Mouse (Mus musculus) MEL (cell line): Measurements from ENCODE around the gene Dlk2. TPM values are rescaled to one million over a fixed set of nuclear protein-coding genes. Genes with fewer than 3 reads are reported as not detected.
A peak's percentile ranks its signal among the peaks of the same experiment; 100 is the strongest.

Experiments
- DNase-seq: peaks from one replicate; pipeline ENCODE4 v3.0.0; 2011; ENCODE audit warnings: low read depth, low spot score
- H3K27ac ChIP-seq: 2 replicates; pipeline ENCODE4 v1.5.1; 2012; ENCODE audit warnings: low read depth, mild to moderate bottlenecking, control low read depth, low read length, moderate library complexity; ENCODE audit not compliant: control insufficient read depth
- H3K27me3 ChIP-seq, 2 experiments: fragments of 150-350 bp in 1 of 2; sonication (generic) in 1 of 2; 2 replicates each; pipeline ENCODE4 v1.6.1; 2012; ENCODE audit warnings: low read length in 2 of 2, mild to moderate bottlenecking in 2 of 2, improper control_type of control experiment in 1 of 2, moderate library complexity in 1 of 2; ENCODE audit not compliant: insufficient read depth in 2 of 2, control insufficient read depth in 1 of 2
- H3K36me3 ChIP-seq, 2 experiments: 2 replicates each; pipeline ENCODE4 v1.6.1; 2012 to 2014; ENCODE audit warnings: low read length in 2 of 2, improper control_type of control experiment in 1 of 2, inconsistent platforms in 1 of 2, mild to moderate bottlenecking in 1 of 2; ENCODE audit not compliant: insufficient read depth in 2 of 2, control insufficient read depth in 1 of 2
- H3K4me1 ChIP-seq, 2 experiments: fragments of 150-350 bp in 1 of 2; sonication (generic) in 1 of 2; 2 replicates each; pipeline ENCODE4 v1.6.1; 2012; ENCODE audit warnings: low read length in 2 of 2, improper control_type of control experiment in 1 of 2, mild to moderate bottlenecking in 1 of 2; ENCODE audit not compliant: insufficient read depth in 2 of 2, control insufficient read depth in 1 of 2
- H3K4me3 ChIP-seq, 2 experiments: fragments of 150-350 bp in 1 of 2; sonication (generic) in 1 of 2; 2 replicates each; pipeline ENCODE4 v1.5.1; 2012; ENCODE audit warnings: low read depth in 2 of 2, low read length in 2 of 2, mild to moderate bottlenecking in 2 of 2, moderate library complexity in 2 of 2, control low read depth in 1 of 2, improper control_type of control experiment in 1 of 2; ENCODE audit not compliant: control insufficient read depth in 1 of 2, insufficient read depth in 1 of 2
- H3K79me2 ChIP-seq: 2 replicates; pipeline ENCODE4 v1.6.1; 2012; ENCODE audit warnings: mild to moderate bottlenecking, low read length, moderate library complexity; ENCODE audit not compliant: control insufficient read depth, poor library complexity, insufficient read depth
- H3K9ac ChIP-seq: 2 replicates; pipeline ENCODE4 v1.6.1; 2012; ENCODE audit warnings: low read depth, mild to moderate bottlenecking, control low read depth, low read length, moderate library complexity; ENCODE audit not compliant: control insufficient read depth, poor library complexity, severe bottlenecking
- H3K9me3 ChIP-seq: fragments of 150-350 bp; sonication (generic); replicated peaks from 2 replicates; pipeline ENCODE4 v1.6.1; 2012; ENCODE audit warnings: mild to moderate bottlenecking, low read length, improper control_type of control experiment, moderate library complexity; ENCODE audit not compliant: insufficient read depth
- CHD2 ChIP-seq: IDR thresholded peaks from 2 replicates; pipeline ENCODE4 v1.6.1; 2011; ENCODE audit warnings: low read length, improper control_type of control experiment
- CTCF ChIP-seq, 3 experiments: IDR thresholded peaks in 2 of 3; conservative IDR thresholded peaks in 1 of 3; 2 replicates each; pipeline ENCODE4 v1.5.1; 2011 to 2012; ENCODE audit warnings: low read length in 3 of 3, low read depth in 2 of 3, mild to moderate bottlenecking in 2 of 3, improper control_type of control experiment in 1 of 3, inconsistent platforms in 1 of 3, mixed read lengths in 1 of 3, moderate library complexity in 1 of 3; ENCODE audit not compliant: control insufficient read depth in 1 of 3, insufficient read depth in 1 of 3, poor library complexity in 1 of 3, severe bottlenecking in 1 of 3
- E2F4 ChIP-seq: IDR thresholded peaks from 2 replicates; pipeline ENCODE4 v1.6.1; 2011; ENCODE audit warnings: low read depth, low read length, improper control_type of control experiment, borderline replicate concordance
- ELF1 ChIP-seq: IDR thresholded peaks from 2 replicates; pipeline ENCODE4 v1.6.1; 2014; ENCODE audit warnings: low read depth, mild to moderate bottlenecking, inconsistent platforms, low read length, improper control_type of control experiment, moderate library complexity
- EP300 ChIP-seq, 2 experiments: IDR thresholded peaks; 2 replicates each; pipeline ENCODE4 v1.6.1; 2011; ENCODE audit warnings: improper control_type of control experiment in 2 of 2, low read length in 2 of 2, low read depth in 1 of 2, mild to moderate bottlenecking in 1 of 2
- ETS1 ChIP-seq: IDR thresholded peaks from 2 replicates; pipeline ENCODE4 v1.6.1; 2012; ENCODE audit warnings: low read depth, mild to moderate bottlenecking, inconsistent platforms, low read length, improper control_type of control experiment, moderate library complexity
- GABPA ChIP-seq: IDR thresholded peaks from 2 replicates; pipeline ENCODE4 v1.6.1; 2012; ENCODE audit warnings: low read depth, mild to moderate bottlenecking, inconsistent platforms, low read length, improper control_type of control experiment, moderate library complexity
- HCFC1 ChIP-seq: IDR thresholded peaks from 2 replicates; pipeline ENCODE4 v1.6.1; 2012; ENCODE audit warnings: low read depth, mild to moderate bottlenecking, inconsistent platforms, low read length, improper control_type of control experiment, moderate library complexity
- KAT2A ChIP-seq: conservative IDR thresholded peaks from 2 replicates; pipeline ENCODE4 v1.6.1; 2012; ENCODE audit warnings: low read depth, low read length, improper control_type of control experiment, inconsistent platforms
- MAFK ChIP-seq: IDR thresholded peaks from 2 replicates; pipeline ENCODE4 v1.6.1; 2011; ENCODE audit warnings: low read depth, mild to moderate bottlenecking, low read length, improper control_type of control experiment, borderline replicate concordance
- MAX ChIP-seq: IDR thresholded peaks from 2 replicates; pipeline ENCODE4 v1.6.1; 2011; ENCODE audit warnings: low read length, improper control_type of control experiment
- MEF2A ChIP-seq: IDR thresholded peaks from 2 replicates; pipeline ENCODE4 v1.6.1; 2014; ENCODE audit warnings: low read depth, mild to moderate bottlenecking, inconsistent platforms, low read length, improper control_type of control experiment; ENCODE audit not compliant: poor library complexity, insufficient replicate concordance, severe bottlenecking; ENCODE audit errors: extremely low read depth
- MXI1 ChIP-seq: IDR thresholded peaks from 2 replicates; pipeline ENCODE4 v1.6.1; 2011; ENCODE audit warnings: mild to moderate bottlenecking, low read depth, low read length, improper control_type of control experiment
- NELFE ChIP-seq: IDR thresholded peaks from 2 replicates; pipeline ENCODE4 v1.6.1; 2011; ENCODE audit warnings: low read depth, low read length, improper control_type of control experiment
- NRF1 ChIP-seq: IDR thresholded peaks from 2 replicates; pipeline ENCODE4 v1.6.1; 2014; ENCODE audit warnings: low read depth, mild to moderate bottlenecking, inconsistent platforms, low read length, improper control_type of control experiment, moderate library complexity; ENCODE audit not compliant: poor library complexity, insufficient read depth, severe bottlenecking
- POLR2A ChIP-seq, 2 experiments: IDR thresholded peaks; 2 replicates each; pipeline ENCODE4 v1.6.1; 2011 to 2012; ENCODE audit warnings: low read length in 2 of 2, mild to moderate bottlenecking in 2 of 2, control low read depth in 1 of 2, improper control_type of control experiment in 1 of 2, low read depth in 1 of 2, moderate library complexity in 1 of 2; ENCODE audit not compliant: control insufficient read depth in 1 of 2, insufficient read depth in 1 of 2, poor library complexity in 1 of 2
- POLR2AphosphoS2 ChIP-seq: IDR thresholded peaks from 2 replicates; pipeline ENCODE4 v1.6.1; 2011; ENCODE audit warnings: low read length, improper control_type of control experiment
- POLR2AphosphoS5 ChIP-seq: IDR thresholded peaks from 2 replicates; pipeline ENCODE4 v1.6.1; 2012; ENCODE audit warnings: low read depth, borderline replicate concordance, mild to moderate bottlenecking, inconsistent platforms, low read length, moderate library complexity, mixed read lengths
- RCOR1 ChIP-seq: IDR thresholded peaks from 2 replicates; pipeline ENCODE4 v1.6.1; 2012; ENCODE audit warnings: low read depth, mild to moderate bottlenecking, inconsistent platforms, low read length, improper control_type of control experiment
- TBP ChIP-seq: IDR thresholded peaks from 2 replicates; pipeline ENCODE4 v1.8.0; 2011; ENCODE audit warnings: low read depth, low read length, improper control_type of control experiment
- TCF12 ChIP-seq: IDR thresholded peaks from 2 replicates; pipeline ENCODE4 v1.6.1; 2014; ENCODE audit warnings: low read depth, mild to moderate bottlenecking, inconsistent platforms, low read length, improper control_type of control experiment, moderate library complexity
- UBTF ChIP-seq: IDR thresholded peaks from 2 replicates; pipeline ENCODE4 v1.6.1; 2012; ENCODE audit warnings: low read depth, mild to moderate bottlenecking, inconsistent platforms, low read length, improper control_type of control experiment, moderate library complexity, borderline replicate concordance; ENCODE audit not compliant: insufficient read depth
- USF1 ChIP-seq: IDR thresholded peaks from 2 replicates; pipeline ENCODE4 v1.6.1; 2014; ENCODE audit warnings: low read depth, mild to moderate bottlenecking, inconsistent platforms, low read length, improper control_type of control experiment, moderate library complexity
- ZC3H11A ChIP-seq: IDR thresholded peaks from 2 replicates; pipeline ENCODE4 v1.6.1; 2012; ENCODE audit warnings: low read depth, mild to moderate bottlenecking, inconsistent platforms, low read length, improper control_type of control experiment
- ZKSCAN1 ChIP-seq: IDR thresholded peaks from 2 replicates; pipeline ENCODE4 v1.6.1; 2012; ENCODE audit warnings: low read depth, mild to moderate bottlenecking, inconsistent platforms, low read length, improper control_type of control experiment, moderate library complexity
- ZMIZ1 ChIP-seq: IDR thresholded peaks from 2 replicates; pipeline ENCODE4 v1.6.1; 2012; ENCODE audit warnings: low read depth, mild to moderate bottlenecking, inconsistent platforms, low read length, improper control_type of control experiment, moderate library complexity
- polyA plus RNA-seq, 2 experiments: library from polyadenylated mRNA; stranded (reverse) in 1 of 2; unstranded in 1 of 2; fragments of >175 nt in 1 of 2; fragments of >200 nt in 1 of 2; gene quantifications; 2 replicates each; pipeline versions ENCODE4 v1.2.1 to v1.2.4; 2012; ENCODE audit warnings: low replicate concordance in 2 of 2, low read depth in 1 of 2; ENCODE audit not compliant: insufficient read length in 2 of 2, insufficient read depth in 1 of 2, missing spikeins in 1 of 2
- total RNA-seq: library from RNA; depleted of rRNA; stranded (reverse); fragments of 300-350 nt; gene quantifications from 2 replicates; pipeline ENCODE4 v1.2.3, GENCODE M21; 2012; rRNA removed

Dlk2 gene
- total RNA-seq (not detected in 2 replicates), polyA plus RNA-seq (under 1 TPM in 1 of 2 experiments, not detected in 1; 0.07 TPM)

DNA sequence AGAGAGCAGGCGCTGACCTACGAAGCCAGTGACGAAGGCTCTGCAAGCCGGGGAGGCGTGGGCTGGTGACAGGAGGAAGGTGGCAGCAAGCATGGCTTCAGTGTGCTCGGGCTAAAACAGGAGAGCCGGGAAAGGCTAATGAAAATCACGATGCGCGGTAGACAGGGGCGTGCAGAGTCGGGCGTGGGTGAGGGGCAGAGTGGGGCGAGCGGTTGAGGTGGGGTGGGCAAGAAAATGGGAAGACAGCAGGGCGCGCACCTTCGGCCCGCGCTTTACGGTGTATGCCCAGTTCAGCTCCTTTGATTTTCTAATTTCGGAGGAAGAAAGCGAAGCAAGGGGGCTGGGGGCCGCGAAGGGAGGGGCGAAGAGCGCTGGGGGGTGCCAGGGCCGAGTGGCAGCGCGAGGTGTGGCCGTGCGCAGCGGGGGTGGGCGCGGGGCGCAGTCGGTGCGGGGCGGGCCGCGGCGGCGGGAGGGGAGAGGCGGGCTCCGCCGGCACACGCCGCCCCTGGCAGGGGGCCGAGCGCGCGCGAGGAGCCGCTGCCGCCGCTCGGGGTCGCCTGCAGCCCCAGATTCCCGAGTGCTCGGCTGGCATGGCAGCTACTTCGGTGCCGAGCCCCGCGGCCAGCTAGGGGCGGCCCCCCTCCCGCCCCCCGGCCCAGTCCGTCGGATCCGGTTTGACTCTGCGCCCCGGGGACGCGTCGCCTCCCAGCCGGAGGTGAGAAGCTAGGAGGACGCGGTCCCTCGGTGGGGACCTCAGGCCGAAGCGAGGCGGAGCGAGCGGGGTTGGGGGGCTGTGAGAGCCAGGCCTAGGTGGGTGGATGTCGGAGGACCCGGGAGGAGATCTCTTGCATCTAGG is at the start of gene Dlk2:
Gene Dlk2, plus strand, starts transcription at position 58 of the 856 bp plus-strand sequence.
- H3K27me3 ChIP-seq = peaks cover 7 to 12% of the 10 kb centered on the region in 2 experiments
- H3K79me2 ChIP-seq = no peaks in the 10 kb centered on the region
- no peak within 1 kb of the TSS for H3K9ac ChIP-seq
- no peaks in the 10 kb centered on the region for H3K36me3 ChIP-seq
- TF ChIP-seq TCF12 (no peak), RCOR1 (no peak), ZKSCAN1 (no peak), POLR2AphosphoS5 (no peak), ETS1 (no peak)
- H3K4me1 ChIP-seq = no peaks in the 10 kb centered on the region
- H3K27ac ChIP-seq = no peak within 1 kb of the TSS
- DNase-seq = no peak
- no peak within 1 kb of the TSS for H3K4me3 ChIP-seq
- H3K9me3 ChIP-seq = no peaks in the 10 kb centered on the region

DNA sequence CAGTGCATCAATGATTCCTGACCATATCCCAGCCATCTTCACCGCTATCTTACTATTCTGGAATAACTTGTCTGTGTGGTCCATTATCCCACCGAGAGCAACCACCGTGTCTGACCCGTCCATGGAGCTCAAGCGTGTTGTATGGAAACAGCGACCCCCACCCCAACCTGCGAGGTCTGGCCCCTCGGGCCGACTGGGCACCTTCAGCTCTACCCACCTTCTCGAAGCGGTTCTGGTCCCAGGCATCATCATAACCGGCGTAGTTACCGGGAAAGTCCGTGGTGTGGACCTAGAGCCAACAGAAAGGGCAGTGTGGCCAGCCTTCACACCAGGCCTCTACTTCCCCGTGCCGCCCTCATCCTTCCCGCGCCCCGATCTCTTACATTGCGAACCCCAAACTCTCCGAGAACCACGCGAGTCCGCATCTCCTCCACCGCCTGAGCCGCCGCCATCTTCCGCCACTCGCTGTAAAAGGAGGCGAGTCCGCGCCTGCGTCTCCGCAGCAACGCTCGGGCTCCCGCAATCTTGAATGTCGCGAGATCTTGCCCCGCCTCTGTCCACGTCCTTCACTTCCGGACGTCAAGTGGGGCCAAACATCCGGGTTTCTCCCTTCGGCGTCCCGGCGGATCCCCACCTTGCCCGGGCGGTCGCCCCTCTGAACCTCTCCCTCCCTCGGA is 49.6 kb upstream of the Dlk2 start, which contains the start of the genes Polr1c and Yipf3:
Gene Polr1c, minus strand, starts transcription at position 543 of the 677 bp plus-strand sequence.
Gene Yipf3, plus strand, starts transcription at position 569 of the 677 bp plus-strand sequence.
- Histone ChIP-seq H3K4me1 (peaks cover 0 to 14% of the 10 kb centered on the region in 2 experiments; a peak in 2 of 4 replicates), H3K27ac (peak within 1 kb of the TSS; percentile 48), H3K36me3 (peaks cover 3 to 14% of the 10 kb centered on the region in 2 experiments; a peak in 3 of 4 replicates), H3K79me2 (peaks cover 29% of the 10 kb centered on the region), H3K27me3 (no peaks in the 10 kb centered on the region), H3K9me3 (no peaks in the 10 kb centered on the region), H3K9ac (peak within 1 kb of the TSS; percentile 89), H3K4me3 (peak within 1 kb of the TSS; percentile 89 to 91)
- peak; percentile 96 for DNase-seq
- 0 out of 2 replicates have a peak, but pooled peaks have one; percentile 46 for TF ChIP-seq ZKSCAN1
- TF ChIP-seq ELF1 = peak; percentile 89
- TF ChIP-seq TBP = peak; percentile 75
- 0 out of 2 replicates have a peak, but pooled peaks have one; percentile 59 for TF ChIP-seq UBTF
- no peak; the same call in 1 of the 2 replicates for TF ChIP-seq POLR2AphosphoS2
- TF ChIP-seq MXI1 = peak; percentile 69
- 0 out of 2 replicates have a peak, but pooled peaks have one; percentile 43 for TF ChIP-seq MAX
- TF ChIP-seq MEF2A = no peak
- 0 out of 2 replicates have a peak, but pooled peaks have one; percentile 6 for TF ChIP-seq POLR2AphosphoS5
- no peak for TF ChIP-seq ZC3H11A
- 0 out of 2 replicates have a peak, but pooled peaks have one; percentile 24 for TF ChIP-seq ETS1
- TF ChIP-seq EP300 (IDR thresholded peaks at IDR 0.05; ENCODE audit: low read depth in 1 of 2, low read length in 2 of 2) = 0 out of 4 replicates have a peak, but pooled peaks of 1 of the 2 experiments have one; percentile 4
- TF ChIP-seq NRF1 = peak; percentile 76
- peak; percentile 80 to 92 for TF ChIP-seq POLR2A (IDR thresholded peaks at IDR 0.05; ENCODE audit: control insufficient read depth in 1 of 2, insufficient read depth in 1 of 2, low read depth in 1 of 2, low read length in 2 of 2, poor library complexity in 1 of 2)
- 0 out of 2 replicates have a peak, but pooled peaks have one; percentile 14 for TF ChIP-seq USF1
- TF ChIP-seq CHD2 = peak; percentile 98
- TF ChIP-seq NELFE = peak; percentile 91
- no peak for TF ChIP-seq GABPA
- TF ChIP-seq CTCF (IDR thresholded peaks at IDR 0.05 in 2 of 3, conservative IDR thresholded peaks at IDR 0.05 in 1 of 3; ENCODE audit: control insufficient read depth in 1 of 3, insufficient read depth in 1 of 3, low read depth in 2 of 3, low read length in 3 of 3, poor library complexity in 1 of 3, severe bottlenecking in 1 of 3) = no peak
- peak; percentile 75; the same call in 1 of the 2 replicates for TF ChIP-seq ZMIZ1
- no peak for TF ChIP-seq MAFK
- TF ChIP-seq E2F4 = no peak
- peak; percentile 89 for TF ChIP-seq HCFC1
- no peak; the same call in 1 of the 2 replicates for TF ChIP-seq KAT2A
